Mouse (Mus musculus) heart, embryonic 13.5 days (tissue): ENCODE results near the gene Tfg. TPM values are rescaled to one million over a fixed set of nuclear protein-coding genes. Genes with fewer than 3 reads are reported as not detected.

Source experiments
- ATAC-seq: fragments of 200-750 bp; cut with Nextera tagmentation; 2 replicates; pipeline ENCODE4 v1.8.0; 2017; ENCODE audit warnings: moderate TSS enrichment; ENCODE audit not compliant: insufficient number of reproducible peaks, low FRiP score, low TSS enrichment; ENCODE audit errors: extremely low read depth
- H3K27ac ChIP-seq: fragments of 300-500 bp; sonication (generic); replicated peaks from 2 replicates; pipeline ENCODE4 v1.5.1; 2015; ENCODE audit warnings: moderate library complexity, mild to moderate bottlenecking, inconsistent platforms
- H3K27me3 ChIP-seq: fragments of 300-500 bp; sonication (generic); replicated peaks from 2 replicates; pipeline ENCODE4 v1.6.1; 2015; ENCODE audit warnings: mild to moderate bottlenecking, inconsistent platforms
- H3K36me3 ChIP-seq: fragments of 300-500 bp; sonication (generic); 2 replicates; pipeline ENCODE4 v1.6.1; 2015; ENCODE audit warnings: mild to moderate bottlenecking, inconsistent platforms
- H3K4me1 ChIP-seq: fragments of 300-500 bp; sonication (generic); 2 replicates; pipeline ENCODE4 v1.6.1; 2015; ENCODE audit warnings: inconsistent platforms
- H3K4me2 ChIP-seq: fragments of 300-500 bp; sonication (generic); 2 replicates; pipeline ENCODE4 v1.6.1; 2015; ENCODE audit warnings: inconsistent platforms, mild to moderate bottlenecking, moderate library complexity
- H3K4me3 ChIP-seq: fragments of 300-500 bp; sonication (generic); 2 replicates; pipeline ENCODE4 v1.5.1; 2015; ENCODE audit warnings: moderate library complexity, mild to moderate bottlenecking, inconsistent platforms
- H3K9ac ChIP-seq: fragments of 300-500 bp; sonication (generic); 2 replicates; pipeline ENCODE4 v1.6.1; 2015; ENCODE audit warnings: inconsistent platforms, mild to moderate bottlenecking, moderate library complexity
- H3K9me3 ChIP-seq: fragments of 300-500 bp; sonication (generic); 2 replicates; pipeline ENCODE4 v1.6.1; 2016; ENCODE audit warnings: inconsistent platforms
- WGBS: fragments of 180-500 bp; shearing (Covaris S2); methylation state at CpG from one replicate; pipeline ENCODE4 v1.1.7; 2015; ENCODE audit warnings: mixed read lengths; 5-methylcytosine and 5-hydroxymethylcytosine counted together
- polyA plus RNA-seq: library from polyadenylated mRNA; unstranded; fragments of >200 nt; fragmentation: Nextera tagmentation; extraction: Ambion mirVana; gene quantifications from 2 replicates; pipeline ENCODE4 v1.2.1, GENCODE M21; 2015

The Tfg gene
- polyA plus RNA-seq, 1 experiment from 2014 or later: 129 TPM

DNA sequence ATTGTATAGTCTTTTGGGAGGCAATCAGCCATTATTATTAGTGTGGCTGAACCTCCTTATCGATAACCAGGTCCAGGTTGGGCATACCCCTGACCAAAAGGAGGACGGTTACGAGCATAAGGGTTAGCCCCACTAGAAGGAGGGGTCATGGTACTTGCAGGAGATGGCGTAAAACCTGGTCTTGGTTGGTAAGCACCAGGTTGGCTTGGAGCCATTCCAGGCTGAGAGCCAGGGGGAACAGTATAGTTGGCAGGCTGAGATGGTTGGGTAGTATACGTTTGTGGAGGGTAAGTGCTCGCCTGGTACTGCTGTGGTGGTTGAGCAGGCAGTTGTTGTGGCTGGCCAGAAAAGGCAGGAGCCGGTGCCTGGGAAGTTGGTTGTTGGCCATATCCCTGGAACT, 26.5 kb downstream of the Tfg start:
- 92% methylated on average over 7 of the region's 7 CpGs for WGBS
- H3K27me3 ChIP-seq: no peaks in the 10 kb centered on the region
- peaks cover 74% of the 10 kb centered on the region for H3K36me3 ChIP-seq
- no peaks in the 10 kb centered on the region for H3K9me3 ChIP-seq
- no peak overlapping the region for H3K4me2 ChIP-seq
- H3K4me1 ChIP-seq: no peaks in the 10 kb centered on the region
- no peak overlapping the region for H3K9ac ChIP-seq
- ATAC-seq: no peak
- no peak overlapping the region for H3K27ac ChIP-seq
- H3K4me3 ChIP-seq: no peak overlapping the region

DNA sequence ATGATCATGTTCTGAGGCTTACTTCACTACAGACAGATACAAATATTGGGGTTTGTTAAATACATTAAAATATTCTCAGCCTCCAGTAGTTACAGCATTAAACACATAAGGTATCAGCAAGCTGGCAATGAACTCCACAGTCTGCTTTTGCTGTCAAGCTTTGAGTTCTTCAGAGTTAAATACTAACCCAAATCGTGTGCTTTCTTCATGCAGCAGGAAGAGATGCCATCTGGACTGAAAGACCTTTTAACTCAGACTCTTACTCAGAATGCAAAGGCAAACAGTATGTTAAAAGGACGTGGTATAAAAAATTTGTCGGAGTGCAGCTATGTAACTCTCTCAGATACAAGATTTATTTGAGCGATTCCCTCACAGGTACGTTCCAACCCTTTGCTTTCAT, 30.5 kb downstream of the Tfg start:
- WGBS: 89% methylated on average over 5 of the region's 5 CpGs
- H3K36me3 ChIP-seq: peaks cover 66% of the 10 kb centered on the region
- H3K4me3 ChIP-seq: no peak overlapping the region
- H3K27ac ChIP-seq: no peak overlapping the region
- H3K4me2 ChIP-seq: no peak overlapping the region
- H3K4me1 ChIP-seq: no peaks in the 10 kb centered on the region
- H3K27me3 ChIP-seq: no peaks in the 10 kb centered on the region
- ATAC-seq: no peak
- H3K9ac ChIP-seq: no peak overlapping the region
- H3K9me3 ChIP-seq: no peaks in the 10 kb centered on the region

DNA sequence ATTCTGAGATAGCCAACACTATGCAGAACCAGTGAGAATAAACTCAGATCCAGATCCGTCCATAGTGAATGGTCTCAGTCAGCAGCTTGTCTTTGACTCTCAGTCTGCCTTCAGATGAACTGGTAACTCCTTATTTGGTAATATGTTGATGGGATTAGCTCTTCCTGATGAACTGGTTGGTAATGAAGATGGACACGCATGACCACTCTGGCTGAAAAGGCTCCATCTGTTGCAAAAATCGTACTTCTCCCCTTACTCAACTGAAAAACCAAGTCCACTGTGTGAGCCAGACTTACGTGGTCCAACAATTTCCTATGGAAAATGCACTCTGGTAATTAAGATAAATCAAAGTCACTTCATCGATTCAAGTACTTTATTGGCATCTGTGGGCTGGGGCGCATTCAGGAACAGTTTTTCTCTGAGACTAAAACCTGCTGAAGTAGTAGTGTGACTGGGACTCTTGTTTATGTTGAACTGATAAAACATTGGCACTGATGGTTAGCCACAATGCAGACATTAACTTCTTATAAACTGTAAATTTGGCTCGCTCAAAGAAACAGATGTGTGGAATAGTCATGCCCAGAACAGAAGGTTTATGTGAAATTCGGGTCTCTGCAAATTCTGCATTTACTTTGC, 36.1 kb downstream of the Tfg start:
- ATAC-seq: no peak
- 79% methylated on average over 8 of the region's 8 CpGs for WGBS
- peaks cover 24% of the 10 kb centered on the region for H3K36me3 ChIP-seq

DNA sequence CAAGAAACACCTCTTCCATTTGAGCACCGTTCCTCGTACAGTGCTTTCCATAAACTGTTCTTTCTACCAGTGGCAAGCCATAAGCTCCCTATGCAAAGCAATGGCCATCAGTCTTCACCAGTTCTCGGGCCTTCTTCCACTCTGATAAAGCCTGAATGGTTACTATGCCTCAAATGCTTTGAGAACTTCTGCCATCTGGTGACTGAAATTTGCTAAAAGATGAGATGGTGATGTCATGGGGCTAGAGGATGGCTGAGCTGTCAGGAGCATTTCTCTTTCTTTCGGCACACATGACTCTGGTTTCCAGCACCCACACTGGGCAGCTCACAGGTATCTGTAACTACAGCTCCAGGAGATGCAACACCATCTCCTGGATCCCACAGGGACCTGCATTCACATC, 40.1 kb downstream of the Tfg start:
- H3K9me3 ChIP-seq: no peaks in the 10 kb centered on the region
- H3K9ac ChIP-seq: no peak overlapping the region
- no peaks in the 10 kb centered on the region for H3K4me1 ChIP-seq
- no peaks in the 10 kb centered on the region for H3K27me3 ChIP-seq
- no peak overlapping the region for H3K4me2 ChIP-seq
- H3K27ac ChIP-seq: no peak overlapping the region
- no peaks in the 10 kb centered on the region for H3K36me3 ChIP-seq
- WGBS: 55% methylated on average over 4 of the region's 4 CpGs
- no peak overlapping the region for H3K4me3 ChIP-seq
- ATAC-seq: no peak

More for the DNA sequence above, 36.1 kb downstream of the Tfg start:
- no peaks in the 10 kb centered on the region for H3K4me1 ChIP-seq
- H3K27ac ChIP-seq: no peak overlapping the region
- H3K4me2 ChIP-seq: no peak overlapping the region
- H3K9ac ChIP-seq: no peak overlapping the region
- no peak overlapping the region for H3K4me3 ChIP-seq
- no peaks in the 10 kb centered on the region for H3K9me3 ChIP-seq
- no peaks in the 10 kb centered on the region for H3K27me3 ChIP-seq

DNA sequence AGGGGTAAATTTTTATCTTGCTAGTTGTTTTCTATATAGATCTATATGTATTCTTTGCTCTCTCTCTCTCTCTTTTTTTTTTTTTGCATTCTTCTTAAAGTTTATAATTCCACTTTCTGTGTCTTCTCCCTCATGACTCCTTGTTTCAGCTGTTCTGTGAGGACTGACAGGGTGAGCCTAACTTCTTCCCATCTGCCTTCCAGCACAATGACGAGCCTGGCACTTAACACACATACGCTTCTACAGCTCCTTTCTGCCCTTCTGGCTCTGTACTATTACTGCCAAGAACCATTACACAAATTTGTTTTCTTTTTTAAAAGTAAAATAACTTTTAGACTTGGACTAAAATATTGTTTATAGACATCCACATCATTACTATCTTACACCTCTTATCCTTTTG, 43.8 kb downstream of the Tfg start:
- no peaks in the 10 kb centered on the region for H3K4me1 ChIP-seq
- no peaks in the 10 kb centered on the region for H3K27me3 ChIP-seq
- 76% methylated on average over 2 of the region's 2 CpGs for WGBS
- H3K9me3 ChIP-seq: no peaks in the 10 kb centered on the region
- no peak overlapping the region for H3K27ac ChIP-seq
- ATAC-seq: no peak
- H3K4me3 ChIP-seq: no peak overlapping the region
- no peak overlapping the region for H3K4me2 ChIP-seq
- H3K9ac ChIP-seq: no peak overlapping the region
- H3K36me3 ChIP-seq: no peaks in the 10 kb centered on the region

DNA sequence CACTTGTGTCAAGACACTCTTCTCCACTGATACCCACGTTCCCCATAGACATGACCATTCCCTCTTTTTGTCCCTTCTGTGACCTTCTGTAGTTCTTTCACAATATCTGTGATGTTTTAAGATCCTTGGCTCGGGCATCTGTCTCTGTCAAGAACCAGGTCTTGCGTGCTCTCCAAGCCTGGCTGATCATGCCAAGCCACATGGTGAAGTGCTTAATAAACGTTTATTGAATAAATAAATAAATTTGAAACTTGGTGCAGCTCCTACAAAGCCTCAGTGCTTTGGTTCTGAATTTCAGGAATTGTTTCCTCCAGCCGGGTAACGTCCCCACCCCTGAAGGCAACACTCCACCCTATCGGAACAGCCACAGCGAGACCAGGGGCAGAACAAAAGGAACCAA, 46.3 kb downstream of the Tfg start:
- 80% methylated on average over 8 of the region's 8 CpGs for WGBS
- Histone ChIP-seq H3K27ac (no peak overlapping the region), H3K36me3 (no peaks in the 10 kb centered on the region), H3K27me3 (no peaks in the 10 kb centered on the region), H3K4me1 (no peaks in the 10 kb centered on the region), H3K9ac (no peak overlapping the region), H3K4me2 (no peak overlapping the region), H3K4me3 (no peak overlapping the region), H3K9me3 (no peaks in the 10 kb centered on the region)
- ATAC-seq: no peak

DNA sequence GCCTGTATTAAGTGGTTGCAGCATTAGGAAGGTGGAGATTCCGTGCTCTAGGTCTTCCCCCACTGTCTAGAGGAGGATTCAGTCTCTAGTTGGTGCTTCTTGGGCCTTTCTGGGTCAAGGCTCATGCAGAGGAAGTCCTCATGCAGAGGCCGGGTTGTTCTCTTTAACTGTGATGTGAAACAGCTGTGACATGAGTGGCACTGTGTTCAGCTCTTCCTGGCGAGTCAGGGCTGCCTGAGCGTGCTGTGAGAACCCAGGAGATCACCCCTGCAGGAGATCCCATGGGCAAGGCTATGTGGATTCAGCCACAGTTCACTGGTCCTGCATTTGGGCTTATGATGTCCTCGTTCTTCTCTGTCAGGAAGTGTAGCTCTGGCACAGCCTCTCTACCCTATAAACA, 47.7 kb downstream of the Tfg start:
- no peak overlapping the region for H3K4me2 ChIP-seq
- 78% methylated on average over 5 of the region's 5 CpGs for WGBS
- no peak overlapping the region for H3K27ac ChIP-seq
- H3K4me3 ChIP-seq: no peak overlapping the region
- no peaks in the 10 kb centered on the region for H3K4me1 ChIP-seq
- ATAC-seq: no peak
- no peaks in the 10 kb centered on the region for H3K36me3 ChIP-seq
- H3K9ac ChIP-seq: no peak overlapping the region
- H3K27me3 ChIP-seq: no peaks in the 10 kb centered on the region
- no peaks in the 10 kb centered on the region for H3K9me3 ChIP-seq

DNA sequence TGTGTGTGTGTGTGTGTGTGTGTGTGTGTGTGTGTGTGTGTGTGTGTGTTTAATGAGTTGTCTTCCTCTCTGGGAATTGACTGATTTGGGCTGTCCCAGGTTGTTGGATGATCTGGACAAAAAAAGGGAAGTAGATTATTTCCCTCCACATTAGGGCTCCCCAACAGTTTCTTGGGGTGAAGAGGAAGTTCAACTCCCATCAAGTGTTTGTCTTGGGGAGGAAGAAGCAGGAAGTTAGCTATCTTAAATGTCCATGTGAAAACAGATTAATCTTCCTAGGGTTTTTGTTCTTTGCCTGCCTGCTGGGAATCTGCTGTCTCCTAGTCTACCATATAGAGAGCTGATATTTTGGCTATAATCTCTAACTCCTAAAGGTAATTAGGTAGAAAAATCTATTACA, 58.4 kb downstream of the Tfg start:
- Histone ChIP-seq H3K27me3 (no peaks in the 10 kb centered on the region), H3K36me3 (no peaks in the 10 kb centered on the region), H3K4me2 (no peak overlapping the region), H3K4me1 (no peaks in the 10 kb centered on the region), H3K9me3 (no peaks in the 10 kb centered on the region), H3K9ac (no peak overlapping the region), H3K27ac (no peak overlapping the region), H3K4me3 (no peak overlapping the region)
- no peak for ATAC-seq

DNA sequence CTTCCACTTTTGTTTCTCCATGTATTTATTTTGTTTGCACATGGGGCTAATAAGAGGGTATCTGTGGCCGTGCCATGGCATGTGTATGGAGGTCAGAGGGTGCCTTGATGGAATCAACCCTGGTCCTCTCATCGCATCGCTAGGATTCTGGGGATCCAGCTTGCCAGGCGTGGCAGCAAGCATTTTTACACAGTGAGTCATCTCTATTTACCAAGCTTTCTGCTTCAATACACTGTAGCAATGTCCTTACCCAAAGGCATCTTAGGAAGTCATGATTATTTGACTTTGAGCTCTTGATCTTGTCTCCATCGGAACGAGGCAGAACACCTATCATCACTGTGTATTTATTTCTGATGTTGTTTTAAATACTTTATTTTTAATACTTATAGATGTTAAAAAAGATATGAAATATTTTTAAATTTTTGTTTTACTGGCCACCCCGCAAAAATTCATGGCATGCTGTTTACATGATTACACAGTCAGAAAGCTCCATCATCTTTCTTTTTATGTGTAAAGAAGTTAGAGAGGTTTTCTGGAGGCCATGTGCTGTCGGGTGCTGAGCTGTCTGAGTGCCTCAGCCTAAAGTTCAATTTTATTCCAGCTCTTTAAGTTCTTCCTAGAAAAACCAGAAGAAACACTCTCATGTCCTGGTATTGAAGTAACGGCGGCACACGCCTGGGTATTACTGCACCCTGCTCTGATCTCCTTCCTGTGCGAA, 61.9 kb downstream of the Tfg start:
- Histone ChIP-seq H3K27me3 (no peaks in the 10 kb centered on the region), H3K9ac (no peak overlapping the region)
- no peak for ATAC-seq

DNA sequence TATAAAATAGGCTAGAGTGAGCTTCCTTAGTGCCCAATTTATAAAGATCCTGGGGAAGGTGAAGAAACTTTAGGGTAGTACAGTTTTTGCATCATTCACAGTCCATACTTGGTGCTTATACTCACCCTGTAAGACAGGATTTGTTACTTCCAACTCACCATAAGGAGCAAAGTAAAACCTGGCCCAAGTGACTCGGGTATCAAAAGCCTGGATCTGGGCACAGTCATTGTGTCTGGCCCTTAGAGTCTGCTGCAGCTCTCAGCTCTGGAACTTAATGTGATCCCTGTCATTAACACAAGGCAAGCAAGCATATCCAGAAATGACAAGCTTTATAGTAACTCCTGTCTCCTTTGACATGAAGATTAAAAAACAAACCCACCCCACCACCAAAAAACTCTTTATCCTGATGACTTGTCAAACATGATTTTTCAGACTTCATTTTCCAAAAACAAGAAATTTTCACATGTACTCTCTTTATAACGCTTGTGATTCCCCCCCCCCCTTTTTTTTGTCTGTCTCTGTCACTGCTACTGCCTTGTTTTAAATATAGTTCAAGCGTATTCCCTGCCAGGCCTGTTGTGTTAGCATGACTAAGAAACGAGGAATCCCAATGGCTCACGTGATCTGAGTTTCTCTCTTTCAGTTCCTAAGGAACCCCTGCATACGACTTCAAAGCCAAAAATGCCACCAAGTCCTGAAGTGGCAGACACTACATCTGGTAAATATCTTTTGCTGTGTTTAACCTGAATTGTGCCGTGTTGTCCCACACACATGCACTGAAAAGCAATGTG, 70.7 kb downstream of the Tfg start:
- peaks cover 9% of the 10 kb centered on the region for H3K4me1 ChIP-seq
- H3K9me3 ChIP-seq: no peaks in the 10 kb centered on the region
- H3K4me2 ChIP-seq: peak overlapping the region; percentile 25; the same call in 1 of the 2 replicates
- WGBS: 28% methylated on average over 7 of the region's 7 CpGs
- H3K27ac ChIP-seq: peak overlapping the region; percentile 83
- no peak overlapping the region for H3K4me3 ChIP-seq
- H3K36me3 ChIP-seq: no peaks in the 10 kb centered on the region
- H3K9ac ChIP-seq: 0 out of 2 replicates have a peak overlapping the region, but pooled peaks have one; percentile 24
- H3K27me3 ChIP-seq: no peaks in the 10 kb centered on the region
- ATAC-seq: no peak

More for the DNA sequence above, 61.9 kb downstream of the Tfg start:
- H3K4me2 ChIP-seq: no peak overlapping the region
- WGBS: 79% methylated on average over 12 of the region's 12 CpGs
- no peaks in the 10 kb centered on the region for H3K4me1 ChIP-seq
- H3K4me3 ChIP-seq: no peak overlapping the region
- H3K36me3 ChIP-seq: no peaks in the 10 kb centered on the region
- H3K9me3 ChIP-seq: no peaks in the 10 kb centered on the region
- no peak overlapping the region for H3K27ac ChIP-seq

DNA sequence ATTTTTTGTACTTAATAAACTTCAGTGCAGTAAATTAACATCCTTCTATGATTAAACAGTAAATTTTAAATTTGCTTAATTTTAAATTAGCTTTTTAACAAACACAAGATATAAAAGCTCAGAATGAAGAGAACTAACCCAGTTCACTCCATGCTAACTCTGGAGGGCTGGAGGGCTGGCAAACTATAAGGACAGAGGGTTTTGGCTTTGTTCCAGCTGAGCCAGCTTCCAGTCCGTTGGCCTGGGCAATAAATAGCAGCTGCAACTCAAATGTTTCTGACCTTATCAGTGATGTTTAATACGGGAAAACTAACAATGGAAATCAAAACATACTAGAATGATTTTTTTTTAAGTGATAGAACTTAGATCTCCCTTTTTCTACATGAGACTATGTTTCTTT, 72.0 kb downstream of the Tfg start:
- no peak overlapping the region for H3K4me3 ChIP-seq
- 2% methylated on average over 2 of the region's 2 CpGs for WGBS
- peaks cover 9% of the 10 kb centered on the region for H3K4me1 ChIP-seq
- no peak overlapping the region for H3K27ac ChIP-seq
- no peaks in the 10 kb centered on the region for H3K27me3 ChIP-seq
- no peak overlapping the region for H3K4me2 ChIP-seq
- ATAC-seq: no peak
- H3K36me3 ChIP-seq: no peaks in the 10 kb centered on the region
- no peaks in the 10 kb centered on the region for H3K9me3 ChIP-seq
- no peak overlapping the region for H3K9ac ChIP-seq
